Comparison of ENCODE assay signal across 8 mouse cellular contexts in genomic region chr5:103356500-103356899, GRCm38 (mm10).
DNase-seq lines count a peak whose midpoint lies in the region; ATAC-seq and TF ChIP-seq lines count a peak whose summit lies in the region.

No protein-coding gene starts in this region.

- no peak for ATAC-seq in heart, embryonic 13.5 days (ENCODE audit: extremely low read depth, insufficient number of reproducible peaks, low FRiP score, low TSS enrichment)
- 0 out of 2 replicates have a peak, but pooled peaks have one; percentile 55 for ATAC-seq in hindbrain, embryonic 14.5 days (ENCODE audit: low FRiP score)
- ATAC-seq in liver, postnatal 0 days: no peak

- H3K36me3 ChIP-seq in heart, embryonic 13.5 days: no peaks in the 10 kb centered on the region
- H3K36me3 ChIP-seq in hindbrain, embryonic 14.5 days (replicated peaks; ENCODE audit: control insufficient read depth, insufficient read depth): no peaks in the 10 kb centered on the region
- no peaks in the 10 kb centered on the region for H3K36me3 ChIP-seq in liver, postnatal 0 days (replicated peaks; ENCODE audit: insufficient read depth, low read length)

- peaks cover 7% of the 10 kb centered on the region for H3K9me3 ChIP-seq in heart, embryonic 13.5 days
- H3K9me3 ChIP-seq in hindbrain, embryonic 14.5 days (ENCODE audit: control insufficient read depth, low read length): peaks cover 6% of the 10 kb centered on the region; the same call in 1 of the 2 replicates
- no peaks in the 10 kb centered on the region for H3K9me3 ChIP-seq in liver, postnatal 0 days (ENCODE audit: low read length)

- peaks cover 11% of the 10 kb centered on the region; the same call in 1 of the 2 replicates for H3K27me3 ChIP-seq in heart, embryonic 13.5 days (replicated peaks)
- no peaks in the 10 kb centered on the region for H3K27me3 ChIP-seq in hindbrain, embryonic 14.5 days (ENCODE audit: control insufficient read depth, insufficient read depth, low read length)
- H3K27me3 ChIP-seq in liver, postnatal 0 days (ENCODE audit: insufficient read depth, low read length): no peaks in the 10 kb centered on the region

- no peak overlapping the region for H3K27ac ChIP-seq in heart, embryonic 13.5 days (replicated peaks)
- no peak overlapping the region for H3K27ac ChIP-seq in hindbrain, embryonic 14.5 days
- H3K27ac ChIP-seq in liver, postnatal 0 days (ENCODE audit: low read depth): no peak overlapping the region

- peak overlapping the region; percentile 50 for H3K4me2 ChIP-seq in heart, embryonic 13.5 days
- peak overlapping the region; percentile 53 for H3K4me2 ChIP-seq in hindbrain, embryonic 14.5 days (replicated peaks)
- peak overlapping the region; percentile 36; the same call in 1 of the 2 replicates for H3K4me2 ChIP-seq in liver, postnatal 0 days (ENCODE audit: low read depth, low read length)

- 0 out of 2 replicates have a peak overlapping the region, but pooled peaks have one; percentile 22 for H3K4me3 ChIP-seq in heart, embryonic 13.5 days
- H3K4me3 ChIP-seq in hindbrain, embryonic 14.5 days (replicated peaks; ENCODE audit: low read length): no peak overlapping the region
- H3K4me3 ChIP-seq in liver, postnatal 0 days (ENCODE audit: low read depth, low read length): no peak overlapping the region

- no peak for DNase-seq in heart, adult 18-20 months
- peak; percentile 92 for DNase-seq in R1 (ENCODE audit: low read depth, low spot score)
- no peak for DNase-seq in hindbrain, embryonic 14.5 days (ENCODE audit: low spot score)
- peak; percentile 21 for DNase-seq in liver, postnatal 0 days
- DNase-seq in left cerebral cortex, adult 9 months (ENCODE audit: low spot score in 2 of 2): no peak
- DNase-seq in layer of hippocampus, adult 8-10 months (ENCODE audit: low spot score in 2 of 2): no peak
- DNase-seq in layer of hippocampus, adult 11-12 months (ENCODE audit: low spot score): no peak

- 54% methylated on average over 6 of the region's 6 CpGs for WGBS in heart, embryonic 13.5 days
- WGBS in hindbrain, embryonic 14.5 days: 57% methylated on average over 6 of the region's 6 CpGs
- WGBS in liver, postnatal 0 days (ENCODE audit: insufficient replicate concordance): 67% methylated on average over 6 of the region's 6 CpGs

- no peaks in the 10 kb centered on the region for H3K4me1 ChIP-seq in heart, embryonic 13.5 days
- H3K4me1 ChIP-seq in hindbrain, embryonic 14.5 days (replicated peaks; ENCODE audit: control insufficient read depth, insufficient read depth, low read length): no peaks in the 10 kb centered on the region
- H3K4me1 ChIP-seq in liver, postnatal 0 days (ENCODE audit: insufficient read depth): no peaks in the 10 kb centered on the region

- no peak for TF ChIP-seq CTCF in liver, postnatal 0 days (IDR thresholded peaks at IDR 0.05; ENCODE audit: low read depth)

- no peak for TF ChIP-seq EP300 in liver, postnatal 0 days (IDR thresholded peaks at IDR 0.05; ENCODE audit: low read depth)

- H3K9ac ChIP-seq in heart, embryonic 13.5 days: no peak overlapping the region
- no peak overlapping the region for H3K9ac ChIP-seq in hindbrain, embryonic 14.5 days
- H3K9ac ChIP-seq in liver, postnatal 0 days (replicated peaks): no peak overlapping the region

Comparison
In these comparisons a context has a peak if more than half of its experiments do, and no peak if none do; other contexts are left out.
1. DNase-seq: peak in R1 (single experiment) and liver, postnatal 0 days (single experiment); none in heart, adult 18-20 months (0 of 2), hindbrain, embryonic 14.5 days (single experiment), left cerebral cortex, adult 9 months (0 of 2), layer of hippocampus, adult 8-10 months (0 of 2) and layer of hippocampus, adult 11-12 months (single experiment).
2. Peak in every context shown above with its lines, with median percentiles within 50 percentile points of each other: H3K4me2 ChIP-seq.